Mouse (Mus musculus): ENCODE data around the gene Gm18596. TPM values are rescaled to one million over a fixed set of nuclear protein-coding genes. Genes with fewer than 3 reads are reported as not detected.
A peak's percentile ranks its signal among the peaks of the same experiment; 100 is the strongest.

The Gm18596 gene
- polyA plus RNA-seq, 1 experiment from 2014 or later, result not detected

DNA sequence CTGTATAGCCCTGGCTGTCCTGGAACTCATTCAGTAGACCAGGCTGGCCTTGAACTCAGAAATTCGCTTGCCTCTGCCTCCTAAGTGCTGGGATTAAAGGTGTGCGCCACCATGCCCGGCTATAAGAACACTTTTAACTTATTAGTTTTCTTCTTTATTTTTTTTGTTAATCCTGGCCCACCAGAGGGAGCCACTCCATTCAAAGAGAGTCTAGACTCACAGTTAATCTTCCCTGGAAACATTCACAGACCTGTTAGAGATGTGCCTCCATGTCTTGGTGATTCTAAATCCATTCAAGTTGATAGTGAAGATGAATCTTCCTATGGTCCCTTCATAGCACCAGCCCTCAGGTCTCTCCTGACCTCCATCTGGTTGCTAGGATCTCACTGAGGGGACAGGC is 32.6 kb downstream of the Gm18596 start:
- H3K27me3 ChIP-seq (ENCODE audit: insufficient read depth, low read length), result no peaks in the 10 kb centered on the region
- TF ChIP-seq CTCF (IDR thresholded peaks at IDR 0.05; ENCODE audit: low read depth), result peak; percentile 21; the same call in 1 of the 2 replicates
- no peaks in the 10 kb centered on the region for H3K36me3 ChIP-seq (ENCODE audit: insufficient read depth)
- H3K9me3 ChIP-seq (ENCODE audit: low read depth, low read length), result no peaks in the 10 kb centered on the region
- H3K4me3 ChIP-seq (ENCODE audit: low read depth, low read length), result no peak overlapping the region
- H3K27ac ChIP-seq (ENCODE audit: low read depth), result no peak overlapping the region
- WGBS, result 73% methylated on average over 3 of the region's 3 CpGs
- no peak overlapping the region for H3K9ac ChIP-seq
- H3K4me2 ChIP-seq, result no peak overlapping the region
- ATAC-seq (ENCODE audit: insufficient read depth) (no peak), DNase-seq (peak; percentile 39)
- H3K4me1 ChIP-seq (ENCODE audit: insufficient read depth), result no peaks in the 10 kb centered on the region

DNA sequence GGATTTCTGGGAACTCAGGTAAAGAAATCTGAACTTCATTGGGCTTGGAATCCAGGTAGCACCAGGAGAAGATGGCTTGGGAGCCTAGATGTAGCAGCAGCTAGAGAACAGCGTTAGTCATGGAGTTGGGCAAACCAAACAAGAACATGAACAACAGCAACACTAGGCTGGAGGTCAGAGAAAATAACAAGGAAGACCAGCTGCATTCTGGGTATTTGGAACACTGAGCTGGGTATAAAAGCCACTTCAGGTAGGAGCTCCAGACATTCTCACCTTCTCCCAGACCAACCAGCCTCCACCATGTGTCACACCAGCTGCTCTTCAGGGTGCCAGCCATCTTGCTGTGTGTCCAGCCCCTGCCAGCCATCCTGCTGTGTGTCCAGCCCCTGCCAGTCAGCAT is 36.1 kb downstream of the Gm18596 start, which contains the start of gene Gm10272:
TSS of gene Gm10272 (plus strand) at position 301 of the 400 bp plus-strand sequence.
- H3K9me3 ChIP-seq (ENCODE audit: low read depth, low read length), result no peaks in the 10 kb centered on the region
- DNase-seq, result no peak
- TF ChIP-seq CTCF (IDR thresholded peaks at IDR 0.05; ENCODE audit: low read depth), result no peak

DNA sequence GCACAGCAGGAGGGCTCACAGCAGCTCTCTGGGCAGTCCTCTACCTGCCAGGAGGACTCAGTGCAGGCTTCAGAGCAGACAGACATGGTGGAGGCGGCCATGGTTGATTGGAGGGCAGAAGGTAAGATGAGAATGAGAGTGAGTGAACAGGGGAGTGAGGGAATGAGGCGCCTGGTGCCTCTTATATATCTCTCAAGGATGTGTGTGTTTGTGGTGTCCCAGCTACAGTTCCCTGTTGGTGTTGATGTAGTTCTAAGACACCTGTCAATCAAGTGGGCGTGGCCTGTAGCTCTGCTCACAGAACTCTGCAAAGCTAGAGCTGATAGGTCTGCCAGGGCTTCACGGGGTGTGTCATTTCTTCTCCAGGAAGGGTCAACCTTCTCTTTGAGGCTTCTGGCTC is 45.3 kb downstream of the Gm18596 start, which contains the start of gene Gm9508:
TSS of gene Gm9508 (minus strand) at position 101 of the 400 bp plus-strand sequence.
- ATAC-seq (ENCODE audit: insufficient read depth), result no peak
- 34% methylated on average over 4 of the region's 4 CpGs for WGBS
- DNase-seq, result no peak

More for the DNA sequence above, 36.1 kb downstream of the Gm18596 start, which contains the start of gene Gm10272:
- WGBS, result 97% methylated on average over 1 of the region's 1 CpGs
- H3K4me3 ChIP-seq (ENCODE audit: low read depth, low read length), result no peak within 1 kb of the TSS
- no peaks in the 10 kb centered on the region for H3K36me3 ChIP-seq (ENCODE audit: insufficient read depth)
- no peak within 1 kb of the TSS for H3K9ac ChIP-seq
- no peak for ATAC-seq (ENCODE audit: insufficient read depth)
- no peaks in the 10 kb centered on the region for H3K27me3 ChIP-seq (ENCODE audit: insufficient read depth, low read length)
- H3K4me1 ChIP-seq (ENCODE audit: insufficient read depth), result no peaks in the 10 kb centered on the region
- no peak within 1 kb of the TSS for H3K4me2 ChIP-seq
- no peak within 1 kb of the TSS for H3K27ac ChIP-seq (ENCODE audit: low read depth)

More for the DNA sequence above, 45.3 kb downstream of the Gm18596 start, which contains the start of gene Gm9508:
- no peak for TF ChIP-seq CTCF (IDR thresholded peaks at IDR 0.05; ENCODE audit: low read depth)
- Histone ChIP-seq H3K9ac (no peak within 1 kb of the TSS), H3K4me1 (ENCODE audit: insufficient read depth) (no peaks in the 10 kb centered on the region), H3K27ac (ENCODE audit: low read depth) (no peak within 1 kb of the TSS), H3K4me3 (ENCODE audit: low read depth, low read length) (no peak within 1 kb of the TSS), H3K36me3 (ENCODE audit: insufficient read depth) (no peaks in the 10 kb centered on the region), H3K27me3 (ENCODE audit: insufficient read depth, low read length) (no peaks in the 10 kb centered on the region), H3K9me3 (ENCODE audit: low read depth, low read length) (no peaks in the 10 kb centered on the region), H3K4me2 (no peak within 1 kb of the TSS)

Other genes with a start within 250 kb of the Gm18596 start
- 38.4 and 43.8 TPM in 2 replicates for gene Fam207a, start 226.9 kb downstream of the Gm18596 start, polyA plus RNA-seq (2014; fragmentation: Nextera tagmentation; extraction: Ambion mirVana)
- 2.0 and 3.0 TPM in 2 replicates for gene Itgb2, start 212.4 kb downstream of the Gm18596 start, polyA plus RNA-seq (2014; fragmentation: Nextera tagmentation; extraction: Ambion mirVana)
- gene Pttg1ip, start 160.9 kb downstream of the Gm18596 start, polyA plus RNA-seq (2014; fragmentation: Nextera tagmentation; extraction: Ambion mirVana), result 109 and 112 TPM in 2 replicates
- gene Sumo3, start 136.5 kb downstream of the Gm18596 start, polyA plus RNA-seq (2014; fragmentation: Nextera tagmentation; extraction: Ambion mirVana), result 329 and 337 TPM in 2 replicates
- 3.0 and 3.5 TPM in 2 replicates for gene Gm49325, start 136.4 kb downstream of the Gm18596 start, polyA plus RNA-seq (2014; fragmentation: Nextera tagmentation; extraction: Ambion mirVana)
- 47.9 and 50.9 TPM in 2 replicates for gene Ube2g2, start 120.4 kb downstream of the Gm18596 start, polyA plus RNA-seq (2014; fragmentation: Nextera tagmentation; extraction: Ambion mirVana)
- gene Tspear, start 56.1 kb downstream of the Gm18596 start, polyA plus RNA-seq (2014; fragmentation: Nextera tagmentation; extraction: Ambion mirVana), result 0.11 and 0.22 TPM in 2 replicates
- not detected in 2 replicates for gene Gm19402, start 51.9 kb downstream of the Gm18596 start, polyA plus RNA-seq (2014; fragmentation: Nextera tagmentation; extraction: Ambion mirVana)
- not detected in 2 replicates for gene Gm9508, start 45.4 kb downstream of the Gm18596 start, polyA plus RNA-seq (2014; fragmentation: Nextera tagmentation; extraction: Ambion mirVana)
- gene Gm10272, start 36.0 kb downstream of the Gm18596 start, polyA plus RNA-seq (2014; fragmentation: Nextera tagmentation; extraction: Ambion mirVana), result not detected in 2 replicates
- gene Gm10024, start 31.2 kb downstream of the Gm18596 start, polyA plus RNA-seq (2014; fragmentation: Nextera tagmentation; extraction: Ambion mirVana), result not detected in 2 replicates
- gene Gm10142, start 26.8 kb downstream of the Gm18596 start, polyA plus RNA-seq (2014; fragmentation: Nextera tagmentation; extraction: Ambion mirVana), result not detected in 2 replicates
- gene Krtap12-1, start 22.0 kb downstream of the Gm18596 start, polyA plus RNA-seq (2014; fragmentation: Nextera tagmentation; extraction: Ambion mirVana), result not detected in 2 replicates
- gene Gm10100, start 16.2 kb downstream of the Gm18596 start, polyA plus RNA-seq (2014; fragmentation: Nextera tagmentation; extraction: Ambion mirVana), result not detected in 2 replicates
- gene Gm9736, start 8.7 kb upstream of the Gm18596 start, polyA plus RNA-seq (2014; fragmentation: Nextera tagmentation; extraction: Ambion mirVana), result not detected in 2 replicates
- gene Gm3233, start 17.0 kb upstream of the Gm18596 start, polyA plus RNA-seq (2014; fragmentation: Nextera tagmentation; extraction: Ambion mirVana), result not detected in 2 replicates
- gene Gm3238, start 28.7 kb upstream of the Gm18596 start, polyA plus RNA-seq (2014; fragmentation: Nextera tagmentation; extraction: Ambion mirVana), result not detected in 2 replicates
- gene Gm7138, start 34.3 kb upstream of the Gm18596 start, polyA plus RNA-seq (2014; fragmentation: Nextera tagmentation; extraction: Ambion mirVana), result not detected in 2 replicates
- not detected in 2 replicates for gene Gm3250, start 39.9 kb upstream of the Gm18596 start, polyA plus RNA-seq (2014; fragmentation: Nextera tagmentation; extraction: Ambion mirVana)
- not detected in 2 replicates for gene Gm7137, start 45.6 kb upstream of the Gm18596 start, polyA plus RNA-seq (2014; fragmentation: Nextera tagmentation; extraction: Ambion mirVana)
- not detected in 2 replicates for gene Gm9639, start 52.4 kb upstream of the Gm18596 start, polyA plus RNA-seq (2014; fragmentation: Nextera tagmentation; extraction: Ambion mirVana)
- not detected in 2 replicates for gene Gm19668, start 56.5 kb upstream of the Gm18596 start, polyA plus RNA-seq (2014; fragmentation: Nextera tagmentation; extraction: Ambion mirVana)
- not detected in 2 replicates for gene Gm9507, start 69.2 kb upstream of the Gm18596 start, polyA plus RNA-seq (2014; fragmentation: Nextera tagmentation; extraction: Ambion mirVana)
- gene Gm2696, start 72.0 kb upstream of the Gm18596 start, polyA plus RNA-seq (2014; fragmentation: Nextera tagmentation; extraction: Ambion mirVana), result not detected in 2 replicates
- gene Krtap10-4, start 84.5 kb upstream of the Gm18596 start, polyA plus RNA-seq (2014; fragmentation: Nextera tagmentation; extraction: Ambion mirVana), result not detected in 2 replicates
- gene Krtap10-10, start 93.3 kb upstream of the Gm18596 start, polyA plus RNA-seq (2014; fragmentation: Nextera tagmentation; extraction: Ambion mirVana), result not detected in 2 replicates
- not detected in 2 replicates for gene Gm36176, start 104.2 kb upstream of the Gm18596 start, polyA plus RNA-seq (2014; fragmentation: Nextera tagmentation; extraction: Ambion mirVana)
- gene Gm10318, start 110.2 kb upstream of the Gm18596 start, polyA plus RNA-seq (2014; fragmentation: Nextera tagmentation; extraction: Ambion mirVana), result not detected in 2 replicates
- gene Gm3285, start 119.3 kb upstream of the Gm18596 start, polyA plus RNA-seq (2014; fragmentation: Nextera tagmentation; extraction: Ambion mirVana), result not detected in 2 replicates
- gene Lrrc3, start 159.9 kb upstream of the Gm18596 start, polyA plus RNA-seq (2014; fragmentation: Nextera tagmentation; extraction: Ambion mirVana), result 3.4 and 4.2 TPM in 2 replicates
- gene Trpm2, start 227.9 kb upstream of the Gm18596 start, polyA plus RNA-seq (2014; fragmentation: Nextera tagmentation; extraction: Ambion mirVana), result 0.09 and 0.63 TPM in 2 replicates
- gene 1810043G02Rik, start 235.9 kb upstream of the Gm18596 start, polyA plus RNA-seq (2014; fragmentation: Nextera tagmentation; extraction: Ambion mirVana), result 24.6 and 28.1 TPM in 2 replicates